Mouse (Mus musculus) erythroblast, embryonic 14.5 days (primary cell): Measurements from ENCODE around the gene Tmcc1.

ENCODE experiments used
- GATA1 ChIP-seq: IDR thresholded peaks from 2 replicates; pipeline ENCODE4 v1.6.1; 2012; ENCODE audit warnings: low read length, inconsistent platforms, mixed read lengths
- TAL1 ChIP-seq: IDR thresholded peaks from 3 replicates; pipeline ENCODE4 v1.6.1; 2012; ENCODE audit warnings: low read length, inconsistent platforms, mixed read lengths

DNA sequence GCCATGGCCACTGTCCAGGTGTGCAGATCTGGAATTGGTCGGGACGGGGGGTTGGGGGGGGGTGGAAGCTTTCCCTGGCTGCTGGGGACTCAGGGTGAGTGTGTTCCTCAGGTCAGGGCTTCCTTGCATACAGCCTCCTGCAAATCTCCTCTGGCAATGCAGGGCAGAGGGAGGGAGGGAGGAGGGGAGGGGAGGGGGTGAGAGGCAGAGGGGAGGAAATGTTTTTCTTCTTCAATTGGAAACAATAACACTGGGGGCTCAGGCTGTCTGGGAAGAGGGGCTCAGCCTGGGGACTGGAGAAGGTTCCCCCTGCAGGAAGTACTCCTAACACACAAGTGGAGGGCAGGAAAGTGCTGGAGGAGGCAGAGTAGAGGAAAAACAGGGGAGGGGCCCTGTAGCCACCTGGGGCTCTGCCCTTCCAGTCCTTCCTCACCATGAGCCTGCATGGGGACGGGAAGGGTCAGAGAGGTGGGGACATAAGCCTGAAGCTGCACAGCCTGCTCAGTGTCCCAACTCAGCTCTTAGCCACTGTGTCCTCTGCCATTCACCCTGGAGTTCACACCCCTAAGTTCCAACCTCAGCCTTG lies 195.5 kb downstream of the Tmcc1 start:
- TF ChIP-seq GATA1 (no peak), TAL1 (no peak)
